Mouse (Mus musculus) mouse trophoblast stem cell (cell line): ENCODE measurements around the gene Tbc1d9.

Experiments
- in situ Hi-C, 2 experiments: fragments of 300-500 bp; cut with MseI, MboI; formaldehyde crosslinking; loops; 2 replicates in 1 of 2; 3 replicates in 1 of 2; pipeline ENCODE4 v1.15.1; 2025

Tbc1d9 gene

GRCm38 (mm10) chr8:83165235-83165930 is at the start of gene Tbc1d9:
TSS of gene Tbc1d9 (plus strand) at chr8:83165352.
- in situ Hi-C loops, result no loop called here

- in situ Hi-C loops, result no loop called here
Observed at GRCm38 (mm10) chr8:83135086-83135485, 30.1 kb upstream of the Tbc1d9 start.

- in situ Hi-C loops, result no loop called here
Observed at GRCm38 (mm10) chr8:83140068-83140467, 25.1 kb upstream of the Tbc1d9 start.

DNA sequence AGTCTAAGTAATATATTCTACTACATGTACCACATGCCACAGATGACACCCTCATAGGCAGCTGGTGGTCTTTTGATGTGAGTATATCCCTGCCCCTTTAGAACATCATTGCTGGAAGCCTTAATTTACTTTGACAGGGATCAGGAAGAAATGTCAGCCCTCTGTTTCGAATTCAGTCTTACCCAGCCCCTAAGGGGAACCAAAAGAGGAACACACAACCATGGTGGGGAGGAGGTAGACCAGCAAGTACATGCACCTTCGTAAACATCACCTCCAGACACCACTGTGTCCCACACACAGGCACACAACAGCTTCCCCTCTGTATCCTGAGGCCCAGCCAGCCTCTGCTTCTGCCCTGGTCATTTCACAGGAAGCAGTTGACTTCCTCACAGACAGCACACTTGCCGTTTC is 24.4 kb upstream of the Tbc1d9 start:
- in situ Hi-C loops, result no loop called here

DNA sequence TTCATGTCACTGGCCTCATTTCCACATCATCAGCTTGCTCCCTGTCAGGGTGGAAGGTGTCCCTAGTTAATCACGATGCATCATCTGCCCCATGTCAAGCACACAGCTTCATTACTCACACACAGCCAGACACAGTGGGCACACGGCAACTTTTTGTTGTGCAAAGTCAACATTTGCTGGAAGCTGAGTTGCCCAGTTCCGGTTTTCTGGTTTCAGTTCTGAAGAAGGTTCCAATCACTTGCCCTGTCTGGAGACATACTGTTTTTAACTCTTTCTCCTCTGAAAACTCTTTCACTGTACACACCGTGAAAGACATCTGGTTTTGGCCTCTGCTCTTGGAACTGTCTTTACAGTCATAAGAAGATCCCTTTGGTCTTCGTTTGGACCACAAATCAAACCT is 23.8 kb upstream of the Tbc1d9 start:
- in situ Hi-C loops, result no loop called here

GRCm38 (mm10) chr8:83144601-83145000 is 20.6 kb upstream of the Tbc1d9 start:
- in situ Hi-C loops, result no loop called here

- in situ Hi-C loops, result no loop called here
Observed at GRCm38 (mm10) chr8:83145421-83145820, 19.7 kb upstream of the Tbc1d9 start.

- in situ Hi-C loops, result no loop called here
Observed at GRCm38 (mm10) chr8:83149124-83149523, 16.0 kb upstream of the Tbc1d9 start.

DNA sequence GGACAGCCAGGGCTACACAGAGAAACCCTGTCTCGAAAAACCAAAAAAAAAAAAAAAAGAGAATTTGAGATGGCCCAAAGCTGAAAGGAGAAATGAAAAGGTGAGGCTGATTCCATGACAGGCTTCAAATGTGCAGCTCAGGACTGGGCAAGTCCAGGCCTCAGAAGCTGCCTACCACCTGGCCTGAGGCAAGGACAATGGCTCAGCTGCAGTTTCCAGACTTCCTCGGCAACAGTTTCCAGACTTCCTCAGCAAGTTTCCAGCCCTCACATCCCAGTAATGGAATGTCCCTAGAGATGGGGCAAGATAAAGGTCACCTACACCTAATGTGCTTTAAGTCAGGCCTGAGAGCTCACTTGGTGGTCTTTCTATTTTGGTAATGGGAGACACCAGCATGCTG is 13.1 kb upstream of the Tbc1d9 start:
- in situ Hi-C loops, result no loop called here

DNA sequence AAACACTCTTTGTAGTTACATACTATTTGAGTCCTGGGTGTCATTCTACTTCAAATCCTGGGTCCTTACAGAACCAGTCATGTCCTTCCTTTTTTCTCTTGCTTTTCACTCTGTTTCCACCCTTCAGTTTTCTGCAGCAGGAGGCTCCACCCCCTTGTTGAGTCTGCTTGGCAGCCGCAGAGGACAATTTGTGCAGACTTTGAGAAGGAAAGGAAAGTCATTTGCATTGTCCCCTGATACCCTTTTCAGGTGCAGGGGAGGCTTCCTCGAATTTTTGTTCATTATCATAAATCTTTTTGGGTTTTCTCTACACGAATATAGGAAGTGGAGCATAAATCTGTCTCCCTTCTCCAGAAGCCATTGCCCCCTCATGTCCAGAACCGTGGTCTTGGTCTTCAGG is 12.7 kb upstream of the Tbc1d9 start:
- in situ Hi-C loops, result no loop called here

- in situ Hi-C loops, result no loop called here
Observed at GRCm38 (mm10) chr8:83155110-83155509, 10.0 kb upstream of the Tbc1d9 start.

- in situ Hi-C loops, result no loop called here
Observed at GRCm38 (mm10) chr8:83158971-83159370, 6.2 kb upstream of the Tbc1d9 start.

GRCm38 (mm10) chr8:83159615-83160014 is 5.5 kb upstream of the Tbc1d9 start:
- in situ Hi-C loops, result no loop called here

DNA sequence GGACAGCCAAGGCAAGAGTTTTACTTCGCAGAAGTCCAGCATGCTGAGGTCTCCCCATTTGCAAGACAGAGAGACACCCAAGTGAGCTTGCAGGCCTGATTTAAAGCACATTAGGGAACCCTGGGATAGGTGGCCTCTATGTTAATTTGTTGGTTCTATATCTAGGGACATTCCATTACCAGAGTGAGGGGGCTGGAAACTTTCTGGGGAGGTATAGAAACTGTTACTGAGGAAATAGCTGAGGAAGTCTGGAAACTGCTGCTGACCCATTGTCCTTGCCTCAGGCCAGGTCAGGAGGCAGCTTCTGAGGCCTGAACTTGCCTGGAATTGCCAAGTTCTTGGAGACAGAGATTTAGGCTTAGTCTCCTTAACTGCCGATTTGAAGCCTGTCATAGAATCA is 4.5 kb upstream of the Tbc1d9 start:
- in situ Hi-C loops, result no loop called here

GRCm38 (mm10) chr8:83165931-83166867 is 1.0 kb downstream of the Tbc1d9 start, which contains the start of gene Gm10645:
TSS of gene Gm10645 (minus strand) at chr8:83166170.
- in situ Hi-C loops, result no loop called here

- in situ Hi-C loops, result no loop called here
Observed at GRCm38 (mm10) chr8:83167932-83168331, 2.8 kb downstream of the Tbc1d9 start.

DNA sequence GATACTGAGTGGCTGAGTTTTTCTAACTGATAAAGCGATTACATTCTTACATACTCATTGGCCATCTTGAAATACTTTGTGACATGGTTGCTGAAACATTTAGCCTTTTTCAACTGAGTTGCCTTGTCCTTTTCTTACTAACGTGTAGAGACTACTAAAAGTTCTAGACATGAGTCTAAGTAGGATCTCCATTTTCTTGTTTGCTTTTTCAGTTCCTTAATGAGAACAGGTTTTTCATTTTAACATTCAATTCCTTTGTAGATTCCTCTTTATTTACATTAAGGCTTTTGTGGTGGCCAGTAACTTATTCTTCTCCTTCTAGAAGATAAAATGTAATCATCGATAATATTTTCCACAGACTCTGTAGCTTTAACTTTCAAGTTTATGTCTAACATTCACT is 4.0 kb downstream of the Tbc1d9 start:
- in situ Hi-C loops, result no loop called here

- in situ Hi-C loops, result no loop called here
Observed at GRCm38 (mm10) chr8:83169709-83170108, 4.6 kb downstream of the Tbc1d9 start.

GRCm38 (mm10) chr8:83170894-83171293 is 5.7 kb downstream of the Tbc1d9 start:
- in situ Hi-C loops, result no loop called here

DNA sequence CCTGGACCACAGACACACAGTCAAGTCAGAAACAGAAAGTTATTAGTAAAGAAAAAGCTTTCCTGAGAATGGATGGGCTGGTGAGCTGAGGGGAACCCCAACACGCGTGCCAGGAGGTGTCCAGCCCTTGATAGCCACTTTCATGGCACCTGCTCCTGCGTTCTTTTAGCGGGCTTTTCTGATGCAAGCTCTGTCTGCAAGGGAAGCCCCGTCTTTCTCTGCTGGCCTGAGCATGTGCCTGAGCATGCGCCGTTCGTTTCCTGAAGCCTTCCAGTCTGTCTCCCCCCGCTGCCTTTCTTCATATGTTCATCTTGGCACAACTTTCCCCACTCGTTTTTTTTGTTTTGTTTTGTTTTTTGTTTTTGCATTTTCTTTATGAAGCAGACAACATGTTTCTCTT is 10.5 kb downstream of the Tbc1d9 start:
- in situ Hi-C loops, result no loop called here

GRCm38 (mm10) chr8:83176785-83177184 is 11.6 kb downstream of the Tbc1d9 start:
- in situ Hi-C loops, result no loop called here

DNA sequence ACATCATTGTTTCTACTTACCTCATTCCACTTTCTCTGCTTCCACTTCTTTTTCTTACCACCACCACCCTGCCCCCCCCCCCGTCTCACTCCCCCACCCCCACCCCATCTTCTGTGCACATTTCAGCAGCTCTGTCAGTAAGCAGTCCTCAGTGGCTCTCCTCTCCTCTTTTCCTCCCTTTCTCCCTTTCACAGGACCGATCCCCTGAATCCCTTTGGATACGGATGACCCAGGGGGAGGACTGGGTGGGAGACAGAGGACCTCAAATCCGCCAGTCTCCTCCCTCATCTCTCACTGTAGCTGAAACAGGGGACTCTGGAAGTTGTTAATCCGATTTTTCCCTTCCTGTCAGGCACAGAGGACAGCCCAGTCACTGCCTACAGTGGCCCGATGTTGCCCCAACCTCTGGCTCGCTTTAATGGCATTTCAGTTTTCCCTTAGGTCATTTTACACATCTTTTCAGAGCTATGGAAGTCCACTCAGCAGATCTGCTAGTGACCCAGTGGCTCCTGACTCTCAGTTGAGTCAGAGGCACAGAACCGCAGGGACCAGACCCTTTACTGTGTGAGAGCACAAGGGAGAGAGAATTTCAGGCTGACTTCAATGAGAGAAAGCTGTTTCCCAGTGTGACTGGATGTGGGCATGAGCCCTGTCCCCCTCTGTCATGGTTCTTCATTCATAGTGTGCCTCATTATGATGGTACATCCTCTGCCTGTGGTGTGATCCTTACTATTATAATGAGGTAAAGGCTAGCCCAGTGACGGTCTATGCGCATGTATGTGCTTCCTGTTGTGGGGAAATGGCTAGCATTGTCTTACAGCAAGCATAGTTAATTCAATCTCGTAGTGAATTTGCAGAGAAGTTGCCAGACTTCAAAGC is 12.4 kb downstream of the Tbc1d9 start:
- in situ Hi-C loops, result no loop called here
